Mouse (Mus musculus): ENCODE measurements at regions not wholly inside any gene's neighbourhood (a gene's known extent, or its start where the extent isn't known, plus 50 kb on each side); places are given as distances from the start of the nearest gene placed in this dataset.

DNA sequence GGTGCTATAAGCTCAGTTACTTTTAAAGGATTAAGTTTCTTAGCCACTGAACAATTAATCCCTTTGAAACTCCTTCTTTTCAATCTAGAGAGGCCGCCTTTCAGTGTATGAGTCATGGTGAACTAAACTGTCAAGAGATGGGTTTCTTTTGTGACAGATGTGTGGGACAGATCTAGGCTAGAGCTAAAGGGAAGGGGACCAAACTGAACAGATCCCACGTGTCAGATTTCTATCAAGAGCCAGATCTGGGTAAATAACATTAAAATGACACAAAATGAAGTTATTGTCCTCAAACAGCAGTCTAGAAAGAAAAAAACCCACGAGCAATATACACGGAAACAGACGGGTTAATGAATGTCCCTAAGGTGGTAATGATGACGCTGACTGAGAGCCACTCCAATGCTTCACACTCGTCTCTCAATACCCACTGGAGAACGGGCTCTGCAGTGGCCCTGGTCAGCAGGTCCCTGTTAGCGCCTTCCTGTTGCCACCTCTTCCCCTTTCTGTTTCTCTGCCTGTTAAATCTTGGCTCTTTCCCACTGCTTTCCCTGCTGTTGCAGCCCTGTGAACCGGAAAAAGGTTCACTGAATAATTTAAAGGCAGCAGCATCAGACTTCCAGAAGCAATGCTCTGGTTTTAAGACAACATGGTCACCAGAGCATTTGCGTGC is 52.7 kb upstream of the Rab3gap2 start:
- DNase-seq (ENCODE audit: low spot score): peak; percentile 53

DNA sequence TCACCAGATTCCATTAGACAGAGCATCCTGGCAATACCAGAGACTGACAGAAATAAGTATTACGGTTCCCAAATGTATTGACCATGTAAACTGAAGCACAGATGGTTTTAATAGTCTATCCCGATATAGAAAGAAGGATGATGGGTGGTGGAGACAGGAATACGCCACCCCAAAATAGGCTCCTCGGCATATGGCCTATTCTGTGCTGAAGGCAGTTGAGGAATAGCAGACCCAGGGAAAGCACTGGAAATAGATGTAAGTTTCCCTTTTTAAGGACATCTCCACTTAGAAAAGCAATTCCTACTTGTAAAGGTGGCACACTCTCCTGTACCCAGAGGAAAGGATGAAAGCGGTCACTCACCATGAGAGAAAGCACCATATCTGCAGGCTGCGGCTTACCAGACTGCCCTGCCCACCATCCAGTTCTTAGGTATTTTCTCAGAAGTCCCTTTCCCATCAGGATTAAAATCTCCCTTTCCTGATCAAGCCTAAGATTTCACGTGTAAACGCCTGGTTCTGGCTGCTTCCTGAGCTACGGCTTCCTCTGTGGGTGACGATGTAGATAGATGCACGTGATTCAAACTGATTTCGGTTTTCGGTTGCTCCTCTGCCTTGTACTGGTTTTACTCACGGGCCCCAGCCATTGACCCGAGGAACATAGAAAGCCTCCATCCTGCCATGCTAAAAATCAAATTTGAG is 53.3 kb upstream of the Rab3gap2 start:
- no peak for DNase-seq (ENCODE audit: low spot score)

DNA sequence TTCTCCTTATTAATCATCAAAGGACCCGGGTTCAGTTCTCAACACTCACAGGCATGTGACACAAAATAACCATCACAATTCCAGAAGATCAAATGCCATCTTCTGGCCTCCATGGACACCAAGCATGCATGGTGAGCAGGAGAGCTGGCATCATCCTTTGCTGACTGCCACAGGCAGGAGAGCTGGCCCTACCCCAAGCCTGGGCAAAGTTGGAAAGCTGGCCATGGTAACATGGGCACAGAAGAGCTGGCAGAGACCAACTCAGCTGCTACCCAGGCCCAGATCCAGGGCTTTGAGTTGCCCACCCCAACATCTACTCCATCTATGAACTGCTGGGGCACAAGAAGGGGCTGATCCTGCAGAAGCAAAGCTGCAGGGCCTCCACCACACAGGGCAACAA is 59.1 kb upstream of the Rab3gap2 start:
- no peak for DNase-seq (ENCODE audit: low spot score)

DNA sequence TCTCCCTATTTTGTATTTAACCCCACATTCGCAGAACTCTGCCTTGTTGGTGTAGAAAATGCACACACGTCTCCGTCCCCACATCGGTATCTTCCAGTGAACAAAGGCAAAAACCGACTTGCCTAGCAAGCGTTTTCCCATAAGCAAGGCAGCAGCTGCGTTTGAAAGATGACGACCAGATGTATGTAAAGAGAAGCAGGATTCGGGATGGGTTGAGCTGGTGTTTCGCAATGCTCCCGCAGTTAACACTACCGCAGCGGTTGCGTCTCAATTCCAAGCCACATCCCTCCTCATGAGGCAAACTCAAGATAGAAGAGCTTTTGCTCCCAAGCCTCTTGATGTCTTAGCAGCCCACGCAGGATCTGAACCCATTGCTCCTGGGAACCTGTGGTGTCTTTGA is 59.9 kb upstream of the Rab3gap2 start:
- DNase-seq (ENCODE audit: low spot score): no peak

DNA sequence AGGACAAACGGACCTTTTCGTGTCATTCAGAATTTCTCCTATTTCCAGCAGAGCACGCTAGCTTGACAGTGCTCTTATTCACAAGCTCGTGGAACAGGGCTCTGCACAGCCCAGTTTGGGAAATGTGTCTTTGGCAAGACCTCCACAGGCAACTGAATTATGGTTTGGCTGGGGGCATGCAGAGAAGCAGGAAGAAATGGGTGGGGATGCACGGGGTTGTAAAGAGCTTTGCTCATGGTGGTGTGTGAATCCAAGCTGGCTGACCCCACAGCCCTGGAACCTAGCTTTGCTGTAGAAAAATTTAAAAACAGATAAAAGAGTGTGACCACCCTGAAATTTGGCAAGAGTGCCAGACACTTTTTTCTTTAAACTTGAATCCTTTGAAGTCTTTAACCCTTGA is 63.6 kb upstream of the Rab3gap2 start:
- no peak for DNase-seq (ENCODE audit: low spot score)

DNA sequence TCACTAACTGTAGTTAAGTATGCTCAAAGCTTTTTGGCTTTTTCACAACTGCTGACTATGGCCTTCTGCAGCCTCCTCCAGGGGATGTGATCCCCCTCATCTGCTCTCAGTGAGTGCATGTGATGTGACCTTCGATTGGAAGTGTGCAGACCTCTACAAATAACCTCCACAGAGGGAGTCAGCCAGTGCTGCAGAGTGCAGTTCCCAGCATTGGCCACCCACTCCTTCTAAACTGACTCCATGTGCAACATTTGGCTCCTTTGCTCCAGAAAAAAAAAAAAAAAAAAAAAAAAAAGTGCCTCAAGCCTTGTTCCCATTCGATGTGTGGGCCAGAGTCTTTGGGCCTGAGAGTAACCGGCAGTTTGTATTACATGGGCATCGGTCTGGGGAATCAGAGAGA is 75.7 kb upstream of the Rab3gap2 start:
- no peak for DNase-seq (ENCODE audit: low spot score)

DNA sequence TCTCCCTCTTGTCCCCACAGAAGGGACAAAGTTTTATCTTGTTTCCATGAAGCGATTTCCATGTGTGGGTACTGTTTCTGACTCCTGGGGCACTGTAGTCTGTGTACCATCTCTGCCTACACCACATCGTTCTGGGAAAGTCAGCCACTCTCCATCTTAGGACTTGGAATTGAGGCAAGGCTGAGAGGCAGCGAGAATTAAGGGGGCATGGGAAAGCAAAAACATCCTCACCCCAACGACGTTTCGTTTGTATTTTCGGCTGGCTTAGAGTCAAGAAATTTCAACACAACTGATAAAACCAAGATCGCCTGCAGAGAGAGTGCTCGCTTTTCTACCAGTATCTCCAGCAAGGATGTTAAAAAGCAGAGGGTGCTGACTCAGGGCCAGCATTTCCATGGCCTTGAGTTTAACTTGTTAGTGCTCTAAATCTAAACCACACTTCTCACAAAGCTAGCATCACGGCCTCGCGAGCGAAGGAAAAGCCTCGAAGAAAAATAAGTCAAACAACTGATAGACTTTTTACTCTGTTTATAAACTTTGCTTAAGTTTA is 78.1 kb upstream of the Rab3gap2 start:
- no peak for DNase-seq (ENCODE audit: low spot score)

DNA sequence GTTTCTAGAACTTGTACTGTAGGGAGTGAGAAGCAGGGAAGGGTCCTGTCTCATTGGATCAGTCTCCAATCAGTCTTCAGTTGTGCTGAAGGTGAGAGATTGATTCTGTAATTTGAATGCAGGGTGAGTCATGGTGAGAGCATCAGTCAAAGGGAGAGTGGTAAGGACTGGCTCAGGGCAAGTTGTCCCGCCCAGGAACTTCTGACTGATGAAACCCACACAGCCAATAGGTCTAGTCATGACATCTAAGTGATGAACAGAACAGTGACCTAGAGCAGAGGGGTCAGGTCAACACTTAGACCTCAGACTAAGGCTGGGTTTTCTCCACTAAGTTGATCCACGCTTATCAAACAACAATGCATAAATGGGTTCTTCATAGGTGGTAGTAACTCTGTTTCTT is 82.4 kb upstream of the Rab3gap2 start:
- no peak for DNase-seq (ENCODE audit: low spot score)

DNA sequence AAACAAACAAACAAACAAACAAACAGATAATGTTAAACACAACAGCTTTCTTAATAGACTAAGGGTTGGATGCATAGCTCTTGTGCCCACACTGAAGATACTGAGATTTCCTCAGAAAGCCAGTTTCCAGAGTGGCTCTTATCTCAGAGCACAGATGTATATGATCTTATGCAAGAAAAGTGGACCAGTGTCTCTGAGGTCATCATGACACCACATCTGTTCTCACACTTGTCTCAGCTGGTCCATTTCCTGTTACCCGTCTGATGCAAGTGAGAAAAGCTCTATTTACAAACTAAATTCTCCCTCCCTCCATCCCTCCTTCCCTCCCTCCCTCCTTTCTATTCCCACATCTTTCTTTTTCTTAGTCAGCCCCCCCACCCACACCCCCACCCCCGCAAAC is 83.5 kb upstream of the Rab3gap2 start:
- DNase-seq (ENCODE audit: low spot score): no peak

DNA sequence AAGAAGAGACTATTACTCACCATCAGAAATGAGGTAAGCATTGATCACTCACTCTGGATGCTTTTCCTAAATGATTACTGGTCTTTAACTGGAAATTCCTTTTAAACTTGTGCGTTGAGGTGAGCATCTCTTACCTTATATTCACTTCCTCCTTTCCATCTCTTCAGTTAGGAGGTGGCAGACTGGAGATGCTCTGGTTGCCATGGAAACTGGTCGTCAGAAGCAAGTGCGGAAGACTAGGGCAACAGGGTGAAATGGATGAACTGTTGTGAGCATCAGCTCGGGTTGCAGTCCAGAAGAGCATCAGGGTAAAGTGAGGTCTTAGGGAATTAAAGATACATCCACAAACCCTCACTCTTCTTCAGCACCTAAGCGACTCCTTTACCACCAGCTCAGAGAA is 86.2 kb upstream of the Rab3gap2 start:
- DNase-seq (ENCODE audit: low spot score): no peak

DNA sequence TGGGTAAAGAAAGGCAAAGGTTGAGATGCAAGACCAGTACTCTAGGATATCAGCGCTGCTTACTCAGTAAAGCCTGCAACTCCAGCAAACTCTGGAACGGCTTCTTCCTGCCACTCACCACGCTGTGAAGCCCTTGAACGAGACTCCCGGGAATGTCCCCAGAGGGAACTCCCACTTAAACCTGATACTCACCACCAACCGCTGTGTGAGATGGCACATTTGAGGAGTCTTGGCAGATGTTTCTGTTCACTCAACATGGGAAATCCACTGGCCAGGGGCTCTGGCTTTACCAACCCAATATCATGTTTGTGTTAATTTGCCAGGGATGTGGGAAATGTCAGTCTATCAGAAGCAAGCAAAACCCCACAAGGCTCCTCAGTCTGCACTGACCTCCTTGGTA is 90.2 kb upstream of the Rab3gap2 start:
- no peak for DNase-seq (ENCODE audit: low spot score)

DNA sequence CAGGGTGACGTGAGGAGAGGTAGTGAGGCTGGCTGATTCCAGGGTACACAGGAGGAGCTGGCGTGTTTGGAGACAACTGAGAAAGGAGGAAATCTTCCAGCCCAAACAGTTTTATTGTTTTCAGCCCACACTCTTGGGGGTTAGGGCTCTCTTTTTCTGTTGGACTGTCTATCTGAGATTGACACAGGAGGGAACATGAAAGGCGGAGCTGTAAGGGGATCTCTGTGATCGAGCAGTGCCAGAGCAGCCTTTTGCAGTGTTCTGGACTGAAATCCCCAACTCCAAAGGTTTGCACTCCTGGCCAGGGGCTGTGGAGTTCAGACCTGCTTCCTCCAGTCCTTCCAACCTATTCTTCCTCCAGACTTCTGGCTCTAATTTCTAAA is 91.9 kb upstream of the Rab3gap2 start:
- DNase-seq (ENCODE audit: low spot score): no peak

DNA sequence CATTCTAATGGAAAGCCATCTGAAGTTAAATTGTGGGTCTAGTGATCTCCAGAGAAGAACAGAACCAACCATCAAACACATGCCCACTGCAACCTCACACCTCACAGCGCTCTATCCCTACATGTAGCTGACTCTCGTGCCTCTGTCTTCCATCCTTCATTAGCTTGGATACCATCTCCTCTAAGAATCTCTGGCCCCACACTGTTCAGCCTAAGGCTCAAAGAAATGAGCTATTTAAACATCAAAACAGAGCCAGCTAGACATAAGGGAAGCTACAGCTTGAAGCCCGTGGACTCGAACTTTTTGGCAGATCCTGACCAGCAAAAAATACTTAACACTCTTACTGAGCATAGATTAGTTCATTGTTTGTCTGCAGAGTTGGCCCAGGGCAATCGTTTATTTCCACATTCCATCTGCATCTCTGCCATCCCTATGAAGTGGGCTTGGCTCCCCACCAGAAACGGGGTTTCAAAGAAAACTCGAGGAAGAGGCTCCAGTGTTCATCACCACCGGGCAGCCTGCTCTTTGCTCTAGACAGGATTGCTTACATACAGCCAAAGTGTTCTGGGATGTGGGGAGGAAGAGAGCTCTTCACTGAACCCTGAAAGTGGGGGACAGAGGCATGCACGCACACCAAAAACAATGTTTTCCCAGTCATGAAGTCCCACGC is 92.4 kb upstream of the Rab3gap2 start:
- no peak for DNase-seq (ENCODE audit: low spot score)

DNA sequence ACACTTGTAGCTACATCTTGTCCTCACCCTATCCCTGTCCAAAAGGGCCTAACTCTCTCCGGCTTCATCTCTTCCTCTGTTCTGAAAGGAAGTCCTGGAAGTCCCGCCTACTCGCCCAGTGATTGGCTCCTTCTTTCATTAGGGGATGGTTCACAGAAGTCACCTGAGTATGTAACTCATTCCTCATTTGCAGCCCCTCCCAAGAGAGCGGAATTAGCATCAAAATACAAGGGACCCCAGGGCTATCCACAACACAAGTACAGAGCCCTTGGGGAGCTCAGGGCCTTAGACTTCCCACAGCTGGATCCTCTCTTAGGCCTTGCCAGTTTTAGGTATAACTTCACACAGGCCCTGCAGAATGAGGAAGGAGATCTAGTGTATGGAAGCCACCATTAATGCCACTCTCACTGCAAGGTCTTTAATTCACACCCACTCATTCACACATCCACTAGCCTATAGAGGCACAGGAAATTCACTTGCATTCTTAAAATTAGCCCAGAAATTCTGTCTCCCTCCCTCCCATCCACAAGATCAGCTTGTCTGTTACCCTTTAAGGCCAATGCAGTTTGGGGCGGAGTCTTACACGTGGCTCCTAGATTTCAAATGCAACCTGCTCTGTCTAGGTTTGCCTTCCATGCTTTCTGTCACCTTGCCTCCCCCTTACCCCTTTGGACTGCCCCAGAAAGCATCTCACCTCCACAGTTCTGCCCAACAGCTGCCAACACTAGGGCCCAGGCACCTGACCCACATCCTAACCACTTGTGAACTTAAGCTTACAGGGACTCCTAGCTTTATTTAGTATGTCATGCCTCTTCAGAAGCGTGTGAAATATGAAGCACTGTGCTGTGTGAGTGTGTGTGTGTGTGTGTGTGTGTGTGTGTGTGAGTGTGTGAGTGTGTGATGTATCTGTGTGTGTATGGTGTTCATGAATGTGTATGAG is 98.7 kb upstream of the Rab3gap2 start:
- DNase-seq (ENCODE audit: low spot score): no peak

DNA sequence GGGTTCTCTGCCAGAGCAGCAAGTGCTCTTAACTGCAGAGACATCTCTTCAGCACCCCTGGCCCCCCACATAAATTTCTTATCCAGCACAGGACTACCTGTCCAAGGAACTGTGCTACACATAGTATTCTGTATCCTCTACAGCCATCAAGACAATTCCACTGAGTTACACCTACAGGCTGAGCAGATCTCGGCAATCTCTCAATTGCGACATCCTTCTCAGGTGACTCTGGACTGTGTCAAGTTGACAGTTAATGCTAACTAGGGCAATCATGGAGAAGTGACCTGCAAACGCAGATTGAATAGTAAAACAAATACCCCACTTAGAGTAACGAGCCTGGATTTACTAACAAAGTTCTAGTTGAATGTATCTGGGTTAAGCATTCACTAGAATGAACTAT is 100.1 kb upstream of the Rab3gap2 start:
- DNase-seq (ENCODE audit: low spot score): no peak

DNA sequence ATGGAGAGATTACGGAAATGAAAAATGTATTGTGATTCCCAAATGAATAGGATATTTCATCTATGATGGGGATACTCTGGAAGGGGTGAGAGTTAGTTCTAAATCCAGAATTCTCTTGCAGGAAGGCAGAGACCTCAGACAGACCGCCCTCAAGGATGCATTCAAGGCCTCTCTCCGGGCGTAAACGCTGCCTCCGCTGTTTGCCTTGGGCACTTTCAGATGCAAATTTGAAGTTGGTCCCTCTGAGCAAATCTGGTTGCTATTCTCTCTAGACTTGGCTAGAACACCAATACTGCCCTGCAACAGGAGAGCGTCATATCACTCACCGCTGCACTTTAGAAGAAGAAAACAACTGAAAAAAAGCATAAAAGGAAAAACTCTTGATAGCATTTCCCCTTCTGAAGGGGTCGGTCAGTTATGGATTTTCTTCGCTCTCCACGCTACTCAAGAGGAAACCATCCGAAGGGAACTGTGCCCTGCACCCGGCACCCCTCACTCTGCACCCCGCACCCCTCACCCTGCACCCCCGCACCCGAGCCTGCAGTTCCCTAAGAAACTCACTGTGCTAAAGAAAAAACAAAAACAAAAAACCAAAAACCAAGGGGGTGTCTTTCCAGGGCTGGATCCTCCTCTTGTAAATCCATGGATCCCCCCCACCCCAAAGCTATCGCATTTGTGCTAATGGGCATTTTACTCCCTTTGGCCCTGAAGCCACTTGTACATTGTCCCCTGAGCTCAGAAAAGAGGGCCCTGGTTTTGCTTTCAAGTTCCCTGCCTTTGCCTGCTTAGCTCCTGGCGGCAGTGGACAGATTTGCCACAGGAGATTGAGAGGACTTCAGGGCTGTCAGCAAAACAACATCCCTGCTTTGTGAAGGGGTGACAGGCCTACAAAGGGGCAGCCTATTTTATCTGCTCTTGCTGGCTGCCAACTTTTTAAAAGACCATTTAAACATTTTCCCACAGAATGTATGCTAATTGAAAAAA is 99.9 kb upstream of the Mark1 start:
- DNase-seq (ENCODE audit: low spot score): peak; percentile 21

DNA sequence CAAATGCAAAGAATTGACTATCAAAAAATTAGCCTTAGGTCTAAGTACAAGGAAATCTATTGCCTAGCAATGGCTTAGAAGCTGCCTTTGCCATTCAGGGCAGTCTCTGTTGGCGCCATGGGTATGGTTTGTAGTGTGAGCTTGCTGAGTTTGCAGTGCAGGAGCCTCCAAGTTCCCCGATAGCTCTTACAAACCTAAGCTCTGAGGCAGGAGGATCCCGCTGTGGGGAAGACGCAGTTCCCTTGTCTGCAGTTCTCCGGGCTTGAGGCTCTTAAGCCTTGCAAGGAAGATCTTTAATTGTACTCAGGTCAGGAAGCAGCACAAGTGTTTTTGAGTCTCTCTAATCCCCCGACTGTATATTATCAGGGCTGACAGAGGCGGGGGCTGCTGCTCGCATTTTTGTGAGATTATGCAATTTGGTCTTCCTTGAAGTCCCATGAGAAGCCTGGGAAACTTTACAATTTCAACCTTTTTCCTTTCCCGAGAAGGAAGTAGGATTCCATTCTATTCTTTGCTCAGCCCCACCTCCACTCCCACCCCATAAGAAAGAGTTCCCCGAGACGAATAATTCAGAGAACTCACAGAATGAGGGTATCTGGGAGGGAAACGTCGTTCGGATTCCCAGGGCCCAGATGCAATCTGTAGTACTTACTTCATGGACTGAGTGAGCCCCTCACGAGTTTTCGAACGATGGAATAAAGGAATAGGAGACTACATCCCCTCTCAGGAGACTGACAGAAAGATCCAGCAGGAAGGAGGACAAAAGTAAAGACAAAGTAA is 99.0 kb upstream of the Mark1 start:
- DNase-seq (ENCODE audit: low spot score): peak; percentile 15

DNA sequence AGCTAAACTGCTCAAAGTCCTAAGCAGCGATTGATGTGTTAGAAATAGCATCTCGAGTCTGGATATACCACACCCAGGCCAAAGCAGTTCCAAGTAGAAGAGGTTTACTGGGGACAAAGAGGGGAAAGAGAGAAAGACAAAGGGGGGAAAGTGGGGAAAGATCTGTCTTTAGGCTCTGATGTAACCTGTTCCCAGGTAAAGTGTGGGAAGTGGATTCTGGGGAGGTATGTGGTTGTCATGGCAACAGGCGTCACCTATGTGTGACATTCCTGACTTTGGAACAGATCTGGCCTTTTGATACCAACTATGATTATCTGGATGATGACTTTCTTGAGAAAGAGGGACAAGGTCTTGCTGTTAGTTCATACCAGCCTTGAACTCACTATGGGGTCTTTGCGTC is 97.4 kb upstream of the Mark1 start:
- DNase-seq (ENCODE audit: low spot score): no peak

DNA sequence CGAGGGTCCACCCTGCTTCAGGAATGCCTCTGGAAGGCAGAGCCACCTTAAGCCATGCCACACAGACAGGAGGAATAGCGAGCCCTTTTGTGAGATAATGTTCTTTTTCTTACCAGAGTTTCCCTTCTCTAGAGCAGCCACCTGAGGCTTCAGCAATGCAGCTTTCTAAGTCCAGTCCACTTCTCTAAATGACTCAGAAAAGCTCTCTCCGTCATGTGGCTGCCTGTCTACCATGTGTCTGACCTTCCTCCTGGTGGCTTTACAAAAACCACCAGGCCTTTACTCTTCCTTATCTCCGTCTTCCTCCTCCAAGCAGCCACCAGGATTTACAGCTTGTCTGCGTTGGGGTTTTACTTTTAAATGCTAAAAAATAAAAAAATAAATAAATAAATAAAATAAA is 93.4 kb upstream of the Mark1 start:
- no peak for DNase-seq (ENCODE audit: low spot score)

Data from retina, embryonic 14.5 days (tissue).